Mouse (Mus musculus) erythroid progenitor cell, adult 5-6 weeks (primary cell): ENCODE results near the gene Fermt2. TPM values are rescaled to one million over a fixed set of nuclear protein-coding genes. Genes with fewer than 3 reads are reported as not detected.
"Not testable (repeated sequence)": the region's sequence is repeated elsewhere in the genome, so short reads cannot be mapped to it uniquely, and the experiment has no call there.

Experiments
- ATAC-seq: replicated peaks from 2 replicates; pipeline ENCODE4 v1.8.0; 2016; ENCODE audit warnings: moderate number of reproducible peaks, mild to moderate bottlenecking, moderate TSS enrichment, inconsistent platforms; ENCODE audit not compliant: poor library complexity, low FRiP score, severe bottlenecking
- total RNA-seq, 2 experiments: library from RNA; stranded (forward) in 1 of 2; stranded (reverse) in 1 of 2; fragments of 150-400 nt in 1 of 2; fragments of 186-747, 209-891 nt in 1 of 2; gene quantifications; 2 replicates each; pipeline versions ENCODE4 v1.2.3 to v1.2.4; 2015 to 2017; ENCODE audit warnings: low replicate concordance in 2 of 2

Gene Fermt2
- total RNA-seq, 2 experiments from 2014 or later = 0.91 TPM; not detected in 1

- ATAC-seq = not testable (repeated sequence)
Measured at GRCm38 (mm10) chr14:45466371-45466770, 63.5 kb downstream of the Fermt2 start.

- no peak for ATAC-seq
Measured at GRCm38 (mm10) chr14:45464036-45465035, 65.6 kb downstream of the Fermt2 start.

GRCm38 (mm10) chr14:45463599-45463998, 66.3 kb downstream of the Fermt2 start:
- ATAC-seq = no peak

GRCm38 (mm10) chr14:45462875-45463475, 66.9 kb downstream of the Fermt2 start:
- ATAC-seq = no peak

GRCm38 (mm10) chr14:45462374-45462773, 67.5 kb downstream of the Fermt2 start:
- no peak for ATAC-seq

- no peak for ATAC-seq
Measured at GRCm38 (mm10) chr14:45461945-45462344, 68.0 kb downstream of the Fermt2 start.

GRCm38 (mm10) chr14:45460491-45460890, 69.4 kb downstream of the Fermt2 start:
- no peak for ATAC-seq

GRCm38 (mm10) chr14:45459877-45460276, 70.0 kb downstream of the Fermt2 start:
- ATAC-seq = no peak

- ATAC-seq = no peak
Measured at GRCm38 (mm10) chr14:45457003-45457402, 72.9 kb downstream of the Fermt2 start.

- no peak for ATAC-seq
Measured at GRCm38 (mm10) chr14:45456502-45456846, 73.4 kb downstream of the Fermt2 start.

GRCm38 (mm10) chr14:45455651-45456501, 74.0 kb downstream of the Fermt2 start:
- ATAC-seq = no peak

GRCm38 (mm10) chr14:45453538-45454233, 76.2 kb downstream of the Fermt2 start:
- ATAC-seq = no peak

GRCm38 (mm10) chr14:45452861-45453512, 76.9 kb downstream of the Fermt2 start:
- no peak for ATAC-seq

GRCm38 (mm10) chr14:45452148-45452547, 77.8 kb downstream of the Fermt2 start:
- no peak for ATAC-seq

GRCm38 (mm10) chr14:45451090-45451489, 78.8 kb downstream of the Fermt2 start:
- no peak for ATAC-seq

GRCm38 (mm10) chr14:45446777-45447176, 83.1 kb downstream of the Fermt2 start:
- no peak for ATAC-seq

GRCm38 (mm10) chr14:45445445-45445844, 84.5 kb downstream of the Fermt2 start:
- no peak for ATAC-seq

- no peak for ATAC-seq
Measured at GRCm38 (mm10) chr14:45444870-45445269, 85.0 kb downstream of the Fermt2 start.
